Mouse (Mus musculus) heart, postnatal 25 days (tissue): Measurements from ENCODE around the gene 2510009E07Rik. TPM values are rescaled to one million over a fixed set of nuclear protein-coding genes. Genes with fewer than 3 reads are reported as not detected.

ENCODE experiments used
- DNase-seq: peaks from one replicate; pipeline ENCODE4 v3.0.0; 2022; ENCODE audit warnings: low spot score
- intact Hi-C: fragments of 180-260 bp; cut with DNase I; formaldehyde crosslinking; loops from one replicate; pipeline ENCODE4 v1.15.1; 2025
- total RNA-seq, 2 experiments: library from RNA; stranded (reverse); gene quantifications; 2 replicates each; pipeline ENCODE4 v1.2.3; 2021

Gene 2510009E07Rik
- 10 to 100 TPM; 27.5 to 29.8 TPM for total RNA-seq

DNA sequence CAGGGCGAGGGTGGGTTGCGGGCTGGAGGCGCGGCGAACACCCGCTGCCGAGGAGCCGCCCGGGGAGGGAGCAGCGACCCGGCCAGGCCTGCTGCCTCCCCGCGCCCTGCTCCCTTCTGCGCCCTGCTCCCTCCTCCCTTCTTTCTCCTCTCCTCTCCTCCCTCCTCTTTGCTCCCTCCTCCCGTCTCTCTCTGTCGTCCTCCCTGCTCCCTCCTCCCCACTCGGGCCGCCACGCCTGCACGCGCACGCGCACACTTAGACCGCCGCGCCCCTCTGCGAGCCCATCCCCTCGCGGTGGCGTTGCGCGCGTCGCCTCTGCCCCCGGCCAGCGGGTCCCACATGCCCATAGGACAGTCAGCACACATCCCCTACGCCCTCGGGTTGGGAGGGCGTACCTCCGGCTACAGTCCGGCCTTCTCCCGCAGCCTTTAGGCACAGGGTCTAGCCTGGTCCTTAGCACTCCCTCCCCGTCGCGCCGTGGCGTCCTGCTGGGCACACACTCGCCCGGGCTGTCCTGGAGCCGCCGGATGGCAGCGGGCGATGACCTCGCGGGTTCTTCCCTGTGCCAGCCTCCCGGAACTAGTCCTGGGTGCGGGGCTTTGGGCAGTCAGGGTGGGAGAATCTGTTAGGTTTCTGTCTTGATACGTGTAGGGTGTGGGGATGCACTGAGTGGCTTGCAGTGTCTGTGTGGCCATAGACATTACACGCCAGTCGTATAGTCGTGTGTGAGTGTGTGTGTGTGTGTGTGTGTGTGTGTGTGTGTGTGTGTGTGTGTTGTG, at the start of gene 2510009E07Rik:
Gene 2510009E07Rik, minus strand, starts transcription at position 203 of the 779 bp plus-strand sequence.
- DNase-seq = peak; percentile 84
- intact Hi-C loops = no loop called here

DNA sequence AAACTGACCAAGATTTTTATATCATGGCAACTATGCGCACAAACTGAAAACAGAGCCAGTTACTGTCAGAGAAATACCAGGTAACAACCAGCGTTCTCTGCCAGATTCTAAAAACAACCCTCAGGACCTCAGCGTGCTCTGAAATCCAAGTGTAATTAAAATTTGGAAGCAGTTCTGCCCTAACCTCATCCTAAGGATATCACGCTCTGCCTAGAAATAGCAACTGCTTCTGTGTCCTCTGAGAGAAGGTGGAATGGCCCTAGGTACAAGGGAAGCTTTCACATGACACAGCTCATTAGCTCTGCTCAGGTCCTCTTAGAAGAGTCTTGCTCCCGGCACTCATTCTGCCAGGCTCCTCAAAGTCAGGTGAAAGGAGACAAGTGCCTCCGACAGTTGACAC, 48.9 kb upstream of the 2510009E07Rik start:
- no peak for DNase-seq
- intact Hi-C loops = no loop called here

DNA sequence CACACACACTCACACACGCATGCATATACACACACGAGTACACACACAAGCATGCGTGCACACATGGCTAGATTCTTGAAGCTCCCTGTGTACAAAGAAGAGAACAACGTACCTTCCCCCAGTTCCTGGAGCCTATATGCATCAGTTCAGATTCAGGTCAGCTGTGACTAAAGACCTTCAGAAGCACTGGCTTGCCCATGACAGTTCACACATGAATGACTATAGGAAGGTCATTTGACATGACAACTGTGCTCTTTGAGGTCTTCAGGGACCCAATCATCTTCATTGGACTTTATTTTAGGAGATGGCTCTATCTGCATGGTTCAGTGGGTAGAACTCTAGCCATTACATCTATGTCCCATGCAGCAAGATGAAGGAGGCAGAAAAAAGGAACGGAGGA, 48.4 kb upstream of the 2510009E07Rik start:
- intact Hi-C loops = no loop called here

DNA sequence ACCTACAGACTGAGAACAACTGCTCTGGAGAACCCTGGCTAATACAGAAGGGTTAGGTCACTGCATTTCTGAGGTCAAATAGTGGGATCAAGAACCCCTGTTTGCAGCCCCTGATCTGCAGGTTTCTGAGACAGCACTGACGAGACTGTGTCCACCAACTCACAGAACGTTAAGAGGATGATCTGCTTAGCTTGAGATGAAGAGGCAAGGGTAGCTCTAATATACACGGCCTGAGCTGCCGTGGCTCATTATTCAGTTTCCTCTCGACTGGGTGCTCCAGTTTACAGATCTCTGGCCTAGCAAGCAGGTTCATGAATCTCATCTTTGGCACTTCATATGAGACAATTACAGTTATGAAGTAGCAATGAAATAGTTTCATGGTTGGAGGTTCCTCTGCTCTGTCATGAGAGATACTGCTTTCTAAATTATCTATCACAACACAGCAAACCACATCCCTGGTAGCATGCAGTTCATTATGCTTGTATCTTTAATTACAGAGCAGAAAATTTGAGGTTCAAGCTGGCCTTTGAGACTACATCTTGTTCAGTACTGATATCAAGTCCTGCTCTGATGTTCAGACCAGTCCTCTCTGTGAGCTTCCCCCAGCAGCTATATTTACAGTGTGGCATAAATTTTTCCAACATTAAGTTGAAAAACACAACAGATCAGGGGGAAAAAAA, 47.9 kb upstream of the 2510009E07Rik start:
- DNase-seq = no peak
- intact Hi-C loops = no loop called here

More for the DNA sequence above, 48.4 kb upstream of the 2510009E07Rik start:
- no peak for DNase-seq

DNA sequence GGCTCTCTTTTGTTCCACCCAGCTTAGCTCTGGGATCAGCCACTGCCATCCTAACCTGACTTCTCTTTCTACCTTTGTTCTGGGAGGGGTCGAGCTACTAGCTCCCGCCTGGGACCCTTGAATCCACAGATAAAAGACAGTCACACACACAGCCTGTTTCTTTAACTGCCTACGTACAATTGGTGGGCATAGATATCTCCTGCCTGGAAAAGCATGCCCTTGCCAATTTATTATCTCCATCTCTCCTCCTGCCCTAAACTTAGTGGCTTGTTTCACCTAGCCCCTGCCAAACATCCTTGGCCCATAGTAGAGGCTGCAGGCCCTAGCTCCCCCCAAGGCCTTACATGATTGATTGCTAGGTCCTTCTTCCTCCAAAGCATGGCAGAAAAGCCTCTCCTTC, 47.1 kb upstream of the 2510009E07Rik start:
- DNase-seq = no peak
- intact Hi-C loops = no loop called here

DNA sequence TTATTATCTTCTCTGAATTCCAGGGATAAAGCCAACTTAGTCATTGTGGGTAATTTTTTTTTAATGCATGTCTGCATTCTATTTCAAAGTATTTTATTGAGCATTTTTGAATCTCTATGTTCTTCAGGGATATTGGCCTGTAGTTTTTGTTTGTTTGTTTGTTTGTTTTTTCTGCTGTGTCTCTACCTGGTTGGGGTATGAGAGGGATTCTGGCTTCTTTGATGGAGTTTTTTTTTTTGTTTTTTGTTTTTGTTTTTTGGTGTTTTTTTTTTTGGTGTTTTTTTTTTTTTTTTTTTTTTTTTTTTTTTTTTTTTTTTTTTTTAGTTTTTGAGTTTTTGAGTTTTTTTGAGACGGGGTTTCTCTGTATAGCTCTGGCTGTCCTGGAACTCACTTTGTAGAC, 41.2 kb upstream of the 2510009E07Rik start:
- intact Hi-C loops = no loop called here
- no peak for DNase-seq

DNA sequence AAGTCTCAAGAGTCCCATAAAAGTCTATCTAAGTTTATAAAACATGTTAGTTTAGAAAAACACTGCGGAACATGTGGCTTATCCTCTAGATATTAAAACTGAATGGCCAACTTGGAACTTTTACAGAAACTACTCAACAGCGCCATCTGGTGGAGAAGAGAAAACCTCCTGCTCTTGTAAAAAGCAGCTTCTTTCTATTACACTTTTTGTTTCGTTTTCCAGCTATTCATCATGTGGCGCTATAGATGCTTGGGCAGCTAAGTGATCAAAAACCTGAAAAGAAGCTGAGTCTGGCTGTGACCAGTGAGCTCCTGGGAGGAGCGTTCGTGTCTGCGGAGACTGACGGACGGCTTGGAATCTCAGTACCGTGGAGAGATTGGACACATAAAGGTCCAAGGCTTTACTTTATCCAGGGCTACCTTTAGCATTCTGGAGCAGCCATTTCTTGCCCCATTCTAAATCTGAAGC, 33.5 kb upstream of the 2510009E07Rik start:
- intact Hi-C loops = loop anchor here (1.0 to 5.0 kb wide), 4 partner anchors 31 to 240 kb away; no protein-coding TSS in a partner anchor

DNA sequence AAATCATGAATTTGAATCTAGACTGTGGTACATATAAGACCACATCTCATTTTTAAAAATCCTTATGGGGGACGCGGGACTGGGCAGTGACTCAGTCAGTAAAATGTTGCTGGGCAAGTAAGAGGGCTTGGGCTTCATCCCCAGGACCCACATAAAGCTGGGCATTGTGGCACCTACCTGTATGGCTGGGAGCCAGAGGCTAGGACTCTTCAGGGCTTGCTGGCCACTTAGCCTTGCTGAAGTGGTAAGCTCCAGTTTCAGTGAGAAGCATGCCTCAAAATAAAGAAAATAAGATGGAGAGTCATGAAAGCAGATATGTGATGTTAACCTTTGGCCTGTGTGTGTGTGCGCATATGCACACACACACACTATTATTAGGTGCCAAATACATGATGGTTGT, 33.0 kb upstream of the 2510009E07Rik start:
- DNase-seq = no peak
- intact Hi-C loops = loop anchor here (2.0 to 5.0 kb wide), 2 partner anchors 31 to 190 kb away; no protein-coding TSS in a partner anchor

More for the DNA sequence above, 33.5 kb upstream of the 2510009E07Rik start:
- DNase-seq = peak; percentile 24

DNA sequence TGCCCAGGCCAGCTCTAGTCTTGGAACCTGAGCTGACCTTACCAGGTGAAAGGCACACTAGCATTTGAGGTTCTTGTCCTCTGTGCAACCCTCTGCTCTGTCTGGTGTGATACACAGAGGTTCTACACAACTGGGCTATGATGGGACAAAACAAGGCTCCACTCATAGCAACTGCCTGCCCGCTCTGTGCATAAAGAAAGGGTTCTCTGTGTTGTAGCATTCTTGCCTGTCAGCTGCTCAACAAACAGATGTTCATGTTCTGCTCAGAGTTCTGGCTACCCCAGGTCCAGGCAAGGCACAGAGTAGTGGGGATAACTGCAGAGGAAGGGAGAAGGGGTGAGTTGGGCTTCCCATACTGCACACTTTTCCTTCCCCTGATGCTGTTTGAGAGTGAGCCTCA, 29.8 kb upstream of the 2510009E07Rik start:
- DNase-seq = no peak
- intact Hi-C loops = no loop called here

DNA sequence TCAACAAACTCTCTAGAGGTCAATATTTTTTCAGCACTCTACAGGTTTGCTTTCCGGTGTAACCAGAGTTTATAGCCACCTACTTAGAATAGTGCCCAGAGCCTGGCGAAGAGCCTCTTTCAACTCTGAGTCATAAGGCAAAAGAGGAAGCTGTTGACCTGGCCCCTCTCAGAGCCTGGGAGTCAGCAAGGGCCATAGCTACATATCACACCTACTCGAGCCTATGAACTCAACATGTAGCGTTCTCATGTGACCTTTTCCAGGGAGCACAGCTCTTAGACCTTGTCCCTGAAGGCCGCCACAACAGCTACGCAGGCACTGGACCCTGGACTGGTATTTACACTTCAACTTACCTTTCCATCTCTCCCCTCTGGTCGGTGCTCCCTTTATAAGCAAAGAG, 25.3 kb upstream of the 2510009E07Rik start:
- no peak for DNase-seq
- intact Hi-C loops = no loop called here

DNA sequence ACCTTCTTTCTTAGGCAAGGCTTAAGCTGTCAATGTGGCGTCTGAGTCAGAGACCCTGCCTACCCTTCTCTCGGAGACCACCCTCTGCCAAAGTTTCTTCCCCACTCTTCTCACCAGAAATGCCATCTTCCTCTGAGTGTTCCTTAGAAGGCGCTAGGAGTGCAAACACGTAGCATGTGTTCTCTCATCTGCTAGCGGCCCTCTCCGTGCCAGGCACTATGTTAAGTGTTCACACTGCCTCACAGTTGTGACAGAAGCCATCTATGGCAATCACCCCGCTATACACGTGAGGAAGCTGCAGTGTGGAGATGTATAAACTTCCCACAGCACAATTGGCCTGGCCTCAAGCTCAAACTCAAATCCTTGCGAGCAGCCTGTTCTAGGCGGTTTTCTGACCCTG, 20.1 kb upstream of the 2510009E07Rik start:
- DNase-seq = no peak
- intact Hi-C loops = no loop called here

DNA sequence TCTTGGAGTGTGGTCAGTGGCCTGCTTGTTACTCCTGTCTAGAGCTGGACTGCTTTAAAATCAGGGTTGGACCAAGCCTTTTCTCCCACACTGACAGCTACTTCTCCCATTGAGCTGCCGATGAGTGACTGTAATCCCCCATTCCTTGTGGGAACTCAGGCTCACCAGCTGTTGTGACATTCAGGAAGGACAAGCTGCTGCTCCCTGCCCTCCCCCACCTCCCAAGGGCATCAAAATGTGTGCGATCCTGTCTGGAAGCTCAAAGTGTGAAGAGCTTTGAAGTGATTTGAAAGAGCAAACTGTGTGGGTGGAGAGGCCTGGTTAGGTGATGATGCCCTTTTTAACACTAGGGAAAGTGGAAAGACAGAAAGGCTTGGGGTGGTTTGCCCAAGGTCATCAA, 15.9 kb upstream of the 2510009E07Rik start:
- DNase-seq = no peak
- intact Hi-C loops = no loop called here

DNA sequence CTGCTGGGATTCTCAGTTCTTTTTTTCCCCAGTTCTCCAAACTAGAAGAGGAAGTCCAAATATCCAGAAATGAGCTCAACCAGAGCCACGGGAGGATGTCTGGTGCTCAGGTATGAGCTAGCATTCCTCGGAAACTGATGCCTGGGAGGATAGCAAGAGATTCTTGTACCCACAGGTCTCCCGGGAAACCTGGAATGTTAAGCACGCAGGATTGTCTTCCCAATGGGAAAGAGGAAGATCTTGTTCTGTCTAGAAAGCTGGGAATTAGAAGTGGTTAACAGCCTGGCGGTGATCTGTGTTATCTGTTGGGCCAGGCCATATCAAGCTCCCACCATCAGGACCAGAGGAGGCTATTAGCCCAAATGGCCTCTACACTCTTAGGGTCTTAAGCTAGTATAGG, 10.2 kb upstream of the 2510009E07Rik start:
- intact Hi-C loops = no loop called here
- DNase-seq = no peak

DNA sequence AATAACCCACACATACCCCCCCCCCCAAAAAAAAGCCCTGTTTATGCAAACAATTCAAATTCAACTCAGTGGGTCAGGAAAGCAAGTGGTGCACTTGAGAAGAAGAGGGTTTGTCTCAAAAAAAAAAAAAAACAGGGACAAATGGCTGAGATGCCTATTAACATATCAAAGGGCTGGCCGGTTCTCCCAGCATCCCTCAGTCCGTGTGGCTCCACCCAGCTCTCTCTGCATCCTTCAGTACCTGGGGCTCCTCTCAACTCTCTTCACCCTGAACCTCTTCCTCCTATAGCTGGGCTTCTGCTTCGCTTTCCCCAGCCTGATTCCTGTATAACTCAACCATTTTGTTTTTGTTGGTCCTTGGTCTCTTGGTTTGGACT, 7.8 kb upstream of the 2510009E07Rik start:
- DNase-seq = no peak
- intact Hi-C loops = no loop called here

DNA sequence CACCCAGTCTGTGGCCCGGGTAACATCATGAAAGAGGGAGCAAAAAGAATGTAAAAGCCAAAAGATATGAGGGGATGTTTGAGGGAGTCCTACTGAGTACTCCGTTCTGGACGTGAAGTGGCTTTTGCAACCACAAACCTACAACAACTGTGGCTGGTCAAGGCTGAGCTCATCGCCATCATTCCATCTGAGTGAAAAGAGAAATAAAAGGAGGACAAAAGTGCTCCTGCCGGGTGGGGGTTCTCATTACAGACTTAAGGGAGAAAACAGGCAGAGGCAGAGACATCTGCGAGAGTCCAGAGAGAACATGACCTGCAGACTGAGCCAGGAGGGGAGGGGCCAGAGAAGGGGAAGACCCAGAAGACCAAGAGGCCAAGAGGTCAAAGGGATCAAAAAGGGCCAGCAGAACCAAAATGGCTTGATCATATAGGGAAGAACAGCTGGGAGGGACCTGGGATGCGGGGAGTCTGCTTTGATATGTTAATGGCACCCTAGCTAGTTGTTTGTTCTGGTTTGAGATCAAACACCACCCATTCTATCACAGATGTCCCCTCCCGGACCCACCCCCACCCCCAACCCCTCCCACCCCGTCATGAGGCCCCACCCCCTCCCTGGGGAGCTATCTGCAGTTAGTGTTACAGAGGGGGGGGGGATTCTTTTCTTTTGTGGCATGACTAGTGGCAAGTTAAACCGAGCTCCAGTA, 7.3 kb upstream of the 2510009E07Rik start:
- DNase-seq = no peak
- intact Hi-C loops = no loop called here

DNA sequence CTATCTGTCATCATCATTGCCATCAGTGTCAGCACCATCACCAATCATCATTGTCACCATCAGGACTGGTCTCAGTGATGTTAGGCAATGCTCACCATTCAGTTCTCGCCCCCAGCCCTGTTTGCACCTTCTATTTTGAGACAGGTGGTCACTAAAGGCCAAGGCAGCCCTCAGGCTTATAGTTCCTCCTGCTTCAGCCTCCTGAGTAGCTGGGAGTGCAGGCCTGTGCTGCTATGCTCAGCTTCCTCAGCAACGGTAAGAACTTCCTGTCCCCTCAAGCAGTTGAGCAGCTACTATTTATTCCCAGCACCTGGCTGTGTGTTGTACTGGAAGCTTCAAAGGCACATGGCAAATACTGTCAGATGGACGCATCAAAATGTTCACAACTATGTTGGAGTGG, 3.7 kb upstream of the 2510009E07Rik start:
- DNase-seq = no peak
- intact Hi-C loops = no loop called here

DNA sequence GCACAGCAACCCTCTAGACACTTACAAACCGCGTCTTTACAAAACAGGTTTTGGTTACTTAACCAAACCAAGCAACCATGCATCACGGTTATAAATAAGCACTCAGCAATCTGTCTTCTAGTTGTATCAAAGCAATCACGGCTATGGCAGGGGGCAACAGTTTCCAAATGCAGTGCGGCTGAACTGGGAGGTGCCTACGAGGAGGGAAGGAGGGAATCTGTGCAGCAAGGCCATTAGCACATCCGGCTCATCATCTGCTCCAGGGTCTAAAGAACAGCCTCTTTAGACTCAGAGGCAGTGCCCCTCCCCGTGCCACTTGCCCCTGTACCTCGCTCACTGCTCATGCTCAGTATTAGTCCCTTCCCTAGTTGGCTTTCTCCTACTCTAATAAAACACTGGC, 2.5 kb upstream of the 2510009E07Rik start:
- DNase-seq = no peak
- intact Hi-C loops = loop anchor here (2.0 kb wide), 1 partner anchor 30 kb away; no protein-coding TSS in a partner anchor

DNA sequence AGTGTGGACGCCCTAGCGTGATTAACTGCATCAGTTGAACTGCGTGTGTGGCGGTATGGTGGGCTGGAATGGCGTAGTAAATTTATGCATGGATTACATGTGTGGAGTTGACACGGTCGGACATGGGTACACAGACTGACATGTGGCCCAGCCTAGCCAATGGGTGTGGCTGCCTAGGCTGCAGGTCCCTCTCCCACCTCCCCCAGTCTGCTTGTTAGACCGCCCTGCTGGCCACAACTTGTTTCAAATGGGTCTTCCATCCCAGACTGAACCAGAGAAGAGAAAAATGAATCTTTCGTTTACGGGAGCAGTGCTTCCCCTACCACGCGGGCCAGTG, 745 bp upstream of the 2510009E07Rik start:
- intact Hi-C loops = no loop called here
- DNase-seq = peak; percentile 7

DNA sequence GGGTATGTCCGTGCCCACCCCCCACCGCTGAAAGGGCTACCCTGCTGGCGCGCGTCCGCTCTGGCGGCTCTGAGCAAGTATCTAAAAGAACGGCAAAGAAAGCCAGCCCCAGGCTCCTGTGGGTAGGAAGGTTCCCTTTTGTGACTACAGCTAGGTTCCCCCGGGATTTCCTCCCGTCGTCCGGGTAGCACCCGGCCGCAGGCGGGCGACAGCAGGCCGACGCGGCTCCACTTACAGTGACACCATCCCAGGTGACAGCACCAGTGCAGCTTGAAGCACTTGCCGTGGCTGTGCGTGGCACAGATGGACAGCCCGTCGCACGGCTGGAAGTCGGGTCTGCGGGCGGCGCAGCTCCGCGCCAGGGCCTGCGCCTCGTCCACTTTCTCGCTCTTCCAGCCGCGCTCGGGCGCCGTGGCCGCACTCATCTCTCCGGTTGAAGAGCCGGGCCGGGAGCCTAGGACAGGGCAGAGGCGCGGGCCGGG, 443 bp downstream of the 2510009E07Rik start:
- intact Hi-C loops = loop anchor here (2.0 kb wide), 1 partner anchor 49 kb away; no protein-coding TSS in a partner anchor
- peak; percentile 30 for DNase-seq

DNA sequence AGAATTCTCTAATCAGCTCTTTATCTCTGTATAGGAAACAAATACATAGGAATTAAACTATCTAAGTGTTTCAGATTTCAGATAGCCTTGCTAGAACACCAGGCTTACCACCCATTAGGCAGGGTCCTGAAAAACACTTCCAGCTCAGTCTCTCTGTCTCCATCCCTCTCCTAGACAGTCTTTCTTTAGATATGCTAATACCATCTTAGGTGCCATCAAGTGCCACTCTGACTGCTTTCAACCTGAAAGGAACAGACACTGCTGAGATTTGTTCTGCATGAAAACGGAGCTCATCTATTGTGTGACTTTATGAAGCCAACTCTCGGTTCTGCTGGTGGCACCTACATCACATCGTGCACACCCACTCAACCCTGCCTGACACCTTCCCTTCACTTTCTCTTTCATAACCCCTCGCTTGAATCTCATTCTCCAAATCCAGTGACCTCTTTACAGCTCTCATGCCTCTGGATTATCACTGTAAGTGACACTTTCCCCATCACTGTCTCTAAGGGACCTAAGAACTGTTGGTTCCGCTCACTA, 4.2 kb downstream of the 2510009E07Rik start:
- no peak for DNase-seq
- intact Hi-C loops = no loop called here
